Comparison of ENCODE assay signal across 30 mouse cellular contexts in genomic region chr7:29556283-29556682, GRCm38 (mm10).
"Had no signal": no experiment of that assay in that cellular context is flagged by ENCODE, and none has a peak within 500 bp of the region (broad histone marks: within the 10 kb centered on the region; RNA-seq: fewer than 3 reads in every experiment).

No protein-coding gene starts in this region.

- H3K9ac ChIP-seq: limb, embryonic 12.5 days; limb, embryonic 13.5 days; liver, embryonic 12.5 days; liver, embryonic 13.5 days; liver, embryonic 14.5 days; liver, embryonic 15.5 days; liver, postnatal 0 days; lung, embryonic 14.5 days; lung, embryonic 15.5 days; midbrain, embryonic 12.5 days; midbrain, embryonic 13.5 days; midbrain, embryonic 15.5 days had no signal

- H3K4me2 ChIP-seq: limb, embryonic 12.5 days; limb, embryonic 13.5 days; liver, embryonic 11.5 days; liver, embryonic 12.5 days; liver, embryonic 13.5 days; liver, embryonic 15.5 days; lung, embryonic 14.5 days; lung, embryonic 15.5 days; midbrain, embryonic 11.5 days; midbrain, embryonic 12.5 days; midbrain, embryonic 13.5 days; midbrain, embryonic 15.5 days had no signal

- H3K4me3 ChIP-seq: left cerebral cortex, adult 2 months; limb, embryonic 12.5 days; limb, embryonic 13.5 days; liver, embryonic 12.5 days; liver, embryonic 13.5 days; liver, embryonic 15.5 days; lung, embryonic 15.5 days; megakaryocyte, embryonic 14.5 days; midbrain, embryonic 10.5 days; midbrain, embryonic 12.5 days; midbrain, embryonic 13.5 days; midbrain, embryonic 15.5 days; myocyte had no signal

- H3K4me1 ChIP-seq: limb, embryonic 12.5 days; liver, embryonic 12.5 days; liver, embryonic 13.5 days; liver, embryonic 15.5 days; lung, embryonic 15.5 days; megakaryocyte, embryonic 14.5 days; midbrain, embryonic 10.5 days; midbrain, embryonic 12.5 days; midbrain, embryonic 13.5 days; midbrain, embryonic 15.5 days had no signal

- H3K27me3 ChIP-seq: limb, embryonic 12.5 days; limb, embryonic 13.5 days; liver, embryonic 12.5 days; liver, embryonic 13.5 days; liver, embryonic 15.5 days; lung, embryonic 15.5 days; megakaryocyte, embryonic 14.5 days; midbrain, embryonic 12.5 days; midbrain, embryonic 13.5 days; midbrain, embryonic 15.5 days had no signal

- H3K36me3 ChIP-seq: limb, embryonic 12.5 days; limb, embryonic 13.5 days; liver, embryonic 12.5 days; liver, embryonic 13.5 days; liver, embryonic 15.5 days; lung, embryonic 15.5 days; midbrain, embryonic 10.5 days; midbrain, embryonic 12.5 days; midbrain, embryonic 13.5 days; midbrain, embryonic 15.5 days had no signal

- ATAC-seq: liver, embryonic 12.5 days; liver, postnatal 0 days; lung, postnatal 0 days; midbrain, embryonic 13.5 days; midbrain, embryonic 15.5 days; midbrain, embryonic 16.5 days had no signal

- H3K27ac ChIP-seq: left cerebral cortex, adult 2 months; liver, embryonic 12.5 days; liver, embryonic 13.5 days; liver, embryonic 14.5 days; liver, embryonic 15.5 days; lung, embryonic 15.5 days; macrophage; midbrain, embryonic 10.5 days; midbrain, embryonic 12.5 days; midbrain, embryonic 13.5 days; midbrain, embryonic 15.5 days had no signal

- H3K9me3 ChIP-seq: liver, embryonic 13.5 days; liver, embryonic 15.5 days; midbrain, embryonic 10.5 days; midbrain, embryonic 12.5 days; midbrain, embryonic 13.5 days; midbrain, embryonic 15.5 days had no signal

- DNase-seq: left cerebral cortex, postnatal 4 days; liver; liver, embryonic 13.5 days; liver, postnatal 0 days; lung, adult 18-20 months; lung, adult 2 months; lung, embryonic 14.5 days; lung, postnatal 10 days; lung, postnatal 14 days; lung, postnatal 36 days; lung, postnatal 4 days; midbrain, embryonic 14.5 days had no signal
